Mouse (Mus musculus) splenic B cell, adult 2 months (primary cell): ENCODE results near the gene Egfl8.
A peak's percentile ranks its signal among the peaks of the same experiment; 100 is the strongest.

ENCODE experiments used
- DNase-seq: peaks from one replicate; pipeline ENCODE4 v3.0.0-alpha.2; 2011; ENCODE audit warnings: low read depth, low spot score
- H3K27me3 ChIP-seq: 2 replicates; pipeline ENCODE4 v1.6.1; 2012; ENCODE audit warnings: mild to moderate bottlenecking, low read length, moderate library complexity, mixed read lengths; ENCODE audit not compliant: control insufficient read depth, poor library complexity, insufficient read depth, severe bottlenecking
- H3K36me3 ChIP-seq: 2 replicates; pipeline ENCODE4 v1.6.1; 2012; ENCODE audit warnings: mild to moderate bottlenecking, low read length, moderate library complexity, mixed read lengths; ENCODE audit not compliant: control insufficient read depth, poor library complexity, insufficient read depth, severe bottlenecking

Egfl8 gene

DNA sequence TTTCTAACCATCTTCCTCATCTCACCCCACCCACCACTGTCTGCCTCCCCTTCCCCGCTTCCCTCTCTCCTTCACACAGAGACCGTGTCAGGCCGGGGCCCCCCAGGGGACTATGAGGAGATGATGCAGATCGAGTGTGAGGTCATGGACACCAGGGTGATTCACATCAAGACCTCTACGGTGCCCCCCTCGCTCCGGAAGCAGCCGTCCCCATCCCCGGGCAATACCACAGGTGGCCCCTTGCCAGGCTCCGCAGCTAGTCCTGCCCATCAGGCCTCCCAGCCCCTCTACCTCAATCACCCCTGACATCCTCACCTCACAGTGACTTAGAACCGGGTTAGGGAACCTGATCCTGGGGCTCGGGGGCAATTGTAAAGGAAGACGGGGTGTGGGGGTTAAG is 38.6 kb upstream of the Egfl8 start:
- no peaks in the 10 kb centered on the region for H3K27me3 ChIP-seq
- no peak for DNase-seq

DNA sequence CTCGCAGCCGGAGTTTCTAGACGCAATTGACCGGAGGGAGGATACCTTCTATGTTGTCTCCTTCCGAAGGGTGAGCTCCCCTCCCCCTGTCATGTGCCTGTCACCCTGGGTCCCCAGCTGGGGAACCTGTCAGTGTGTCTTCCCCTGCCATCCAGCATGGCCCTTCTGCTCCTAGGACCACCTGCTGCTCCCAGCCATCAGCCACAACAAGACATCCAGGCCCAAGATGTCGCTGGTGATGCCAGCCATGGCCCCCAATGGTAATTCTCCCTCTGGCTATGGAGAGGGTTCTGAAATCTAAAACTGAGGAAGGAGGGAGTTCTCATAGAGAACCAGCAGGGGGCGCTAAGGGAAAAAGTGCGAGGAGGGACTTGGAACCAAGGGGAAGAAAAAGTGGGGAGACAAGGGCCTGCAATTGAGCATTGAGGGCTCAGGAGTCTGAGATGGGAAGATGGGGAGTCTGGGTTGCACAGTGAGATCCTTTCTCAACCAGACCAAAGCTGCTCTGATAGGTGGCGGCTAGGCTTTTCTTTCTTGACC is 38.0 kb upstream of the Egfl8 start:
- H3K27me3 ChIP-seq = no peaks in the 10 kb centered on the region
- H3K36me3 ChIP-seq = peaks cover 9% of the 10 kb centered on the region
- peak; percentile 68 for DNase-seq

More for the DNA sequence above, 38.6 kb upstream of the Egfl8 start:
- peaks cover 9% of the 10 kb centered on the region for H3K36me3 ChIP-seq

DNA sequence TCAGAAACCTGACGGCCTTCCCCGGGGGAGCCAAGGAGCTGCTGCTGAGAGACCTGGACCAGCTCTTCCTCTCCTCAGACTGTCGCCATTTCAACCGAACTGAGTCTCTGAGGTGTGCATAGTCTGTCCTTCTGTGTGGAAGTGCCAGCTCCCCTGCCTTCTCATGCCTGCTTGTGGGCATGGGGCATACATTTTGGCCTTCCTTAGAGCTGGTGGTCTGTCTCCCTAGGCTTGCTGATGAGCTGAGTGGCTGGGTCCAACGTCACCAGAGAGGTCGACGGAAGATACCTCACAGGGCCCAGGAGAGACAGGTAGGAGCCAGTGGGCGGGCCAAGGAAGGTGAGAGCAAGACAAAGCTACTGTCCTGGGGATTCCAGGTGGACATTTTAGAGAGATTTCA is 37.2 kb upstream of the Egfl8 start:
- DNase-seq = no peak
- peaks cover 9% of the 10 kb centered on the region for H3K36me3 ChIP-seq
- no peaks in the 10 kb centered on the region for H3K27me3 ChIP-seq

DNA sequence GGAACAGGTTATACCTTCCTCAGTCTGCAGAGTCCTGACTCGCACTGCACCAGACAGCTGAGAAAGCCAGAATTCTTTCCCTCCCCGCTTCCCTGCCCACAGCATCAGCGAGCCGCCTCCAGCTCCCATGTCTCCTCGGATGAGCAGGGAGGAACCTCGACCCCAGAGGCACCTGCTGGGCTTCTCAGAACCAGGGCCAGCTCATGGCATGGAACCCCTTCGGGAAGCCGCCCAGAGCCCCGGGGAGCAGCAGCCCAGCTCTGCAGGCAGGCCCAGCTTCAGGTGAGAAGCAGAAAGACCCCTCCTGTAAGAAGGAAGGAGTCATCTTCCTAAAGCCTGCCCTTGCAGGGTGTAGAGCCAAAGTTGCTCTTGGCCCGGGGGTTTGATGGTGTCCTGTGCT is 36.8 kb upstream of the Egfl8 start:
- DNase-seq = no peak
- no peaks in the 10 kb centered on the region for H3K27me3 ChIP-seq
- H3K36me3 ChIP-seq = peaks cover 9% of the 10 kb centered on the region

DNA sequence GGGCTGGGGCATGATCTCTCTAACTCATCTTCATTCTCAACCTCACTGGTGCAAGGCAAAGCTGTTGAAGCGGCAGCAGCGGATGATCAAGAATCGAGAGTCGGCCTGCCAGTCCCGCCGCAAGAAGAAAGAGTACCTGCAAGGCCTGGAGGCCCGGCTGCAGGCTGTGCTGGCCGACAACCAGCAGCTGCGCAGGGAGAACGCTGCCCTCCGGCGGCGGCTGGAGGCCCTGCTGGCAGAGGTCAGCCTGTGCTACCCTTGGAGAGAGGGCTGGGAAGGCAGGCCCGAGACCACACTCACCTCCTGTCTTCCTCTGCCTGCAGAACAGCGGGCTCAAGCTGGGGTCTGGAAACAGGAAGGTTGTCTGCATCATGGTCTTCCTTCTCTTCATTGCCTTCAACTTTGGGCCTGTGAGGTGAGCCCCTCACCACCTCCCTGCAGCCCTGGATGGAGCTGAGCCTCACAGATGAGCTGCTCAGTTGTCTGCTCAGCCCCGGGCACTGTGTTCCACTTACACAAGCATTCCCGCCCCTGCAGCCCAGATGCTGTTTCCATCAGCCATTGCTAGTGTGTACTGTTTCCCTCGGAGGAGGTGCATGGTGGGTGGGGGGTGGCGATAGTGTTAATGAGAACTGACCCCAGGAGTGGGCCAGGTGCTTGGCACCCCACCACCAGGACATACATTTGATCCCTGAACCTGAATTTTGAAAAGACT is 35.9 kb upstream of the Egfl8 start:
- Histone ChIP-seq H3K27me3 (no peaks in the 10 kb centered on the region), H3K36me3 (peaks cover 9% of the 10 kb centered on the region)
- peak; percentile 47 for DNase-seq

DNA sequence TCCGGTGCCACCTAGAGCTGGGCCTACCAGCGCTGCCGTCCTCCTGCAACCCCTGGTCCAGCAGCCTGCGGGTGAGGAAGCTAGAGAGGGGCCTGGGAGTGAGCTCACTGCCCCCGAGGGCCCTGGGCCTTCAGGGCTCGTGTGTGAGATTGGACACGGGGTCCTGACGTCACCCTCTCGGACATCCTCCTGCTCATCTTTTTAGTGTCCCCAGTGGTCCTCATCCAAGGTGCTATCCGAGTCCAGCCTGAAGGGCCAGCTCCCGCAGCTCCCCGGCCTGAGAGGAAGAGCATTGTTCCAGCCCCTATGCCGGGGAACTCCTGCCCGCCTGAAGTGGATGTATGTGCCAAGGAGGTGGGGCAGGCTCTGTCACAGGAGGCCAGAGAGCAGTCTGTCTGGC is 35.0 kb upstream of the Egfl8 start:
- no peak for DNase-seq
- peaks cover 9% of the 10 kb centered on the region for H3K36me3 ChIP-seq
- no peaks in the 10 kb centered on the region for H3K27me3 ChIP-seq

DNA sequence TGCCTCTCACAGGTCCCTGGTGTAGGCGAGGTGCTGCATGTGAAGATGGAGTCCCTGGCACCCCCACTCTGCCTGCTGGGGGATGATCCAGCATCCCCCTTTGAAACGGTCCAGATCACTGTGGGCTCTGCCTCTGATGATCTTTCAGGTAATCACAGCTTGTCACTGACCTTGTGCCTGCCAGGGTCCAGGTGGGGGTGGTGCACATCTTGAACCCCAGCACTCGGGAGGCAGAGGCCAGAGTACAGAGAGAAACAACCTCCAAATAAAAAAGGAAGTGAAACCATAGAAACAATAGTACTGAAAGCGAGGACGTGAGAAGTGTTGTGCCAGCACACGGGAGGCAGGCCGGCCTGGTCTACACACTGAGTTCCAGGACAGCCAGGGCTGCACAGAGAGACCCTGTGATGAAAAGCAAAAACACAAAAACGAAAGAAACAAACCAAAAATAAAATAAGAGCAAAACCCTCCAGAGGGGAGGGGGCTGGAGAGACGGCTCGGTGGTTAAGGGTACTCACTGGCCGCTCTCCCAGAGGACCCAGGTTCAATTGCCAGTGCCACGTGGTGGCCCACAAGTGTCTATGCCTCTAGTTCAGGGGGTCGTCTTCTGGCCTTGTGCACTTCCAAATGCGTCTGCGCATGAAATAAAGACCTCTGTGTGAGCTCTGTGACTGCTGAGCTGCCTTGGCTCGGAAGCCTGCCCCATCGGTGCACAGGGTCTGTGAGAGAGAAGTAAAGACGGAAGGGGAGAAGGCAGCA is 33.5 kb upstream of the Egfl8 start:
- DNase-seq = peak; percentile 60
- H3K27me3 ChIP-seq = no peaks in the 10 kb centered on the region

DNA sequence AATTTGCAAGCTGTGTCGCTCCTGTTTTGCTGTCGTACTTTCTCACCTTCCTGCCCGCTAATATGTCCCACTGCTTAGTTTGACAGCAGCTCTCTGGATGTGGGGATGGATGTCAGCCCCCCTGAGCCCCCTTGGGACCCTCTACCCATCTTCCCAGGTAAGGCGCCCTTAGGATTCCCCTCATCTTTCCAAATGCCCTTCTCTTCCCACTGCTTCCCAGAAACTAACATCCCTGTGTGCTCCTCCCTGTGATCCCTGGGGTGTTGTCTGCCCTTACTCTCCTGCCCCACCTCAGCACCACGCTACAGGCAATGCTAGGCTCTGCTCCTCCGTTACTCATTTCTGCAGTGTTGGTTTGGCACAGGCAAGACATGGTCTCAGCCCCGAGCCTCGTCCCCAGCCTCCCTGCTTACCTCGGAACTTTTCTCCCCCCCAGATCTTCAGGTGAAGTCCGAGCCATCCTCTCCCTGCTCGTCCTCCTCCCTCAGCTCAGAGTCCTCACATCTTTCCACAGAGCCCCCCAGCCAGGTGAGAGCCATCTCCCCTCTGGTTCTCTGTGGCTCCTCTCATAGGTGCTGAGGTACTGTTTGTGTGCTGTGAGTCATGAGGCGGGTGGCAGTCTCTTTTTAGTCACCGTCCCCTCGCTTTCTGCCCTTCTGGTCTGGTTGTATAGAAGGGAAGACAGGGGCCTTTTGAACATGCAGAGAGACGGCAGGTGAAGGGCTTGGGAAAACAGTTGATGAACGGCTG is 32.5 kb upstream of the Egfl8 start:
- DNase-seq = no peak
- Histone ChIP-seq H3K27me3 (no peaks in the 10 kb centered on the region), H3K36me3 (peaks cover 7% of the 10 kb centered on the region)

More for the DNA sequence above, 33.5 kb upstream of the Egfl8 start:
- H3K36me3 ChIP-seq = peaks cover 8% of the 10 kb centered on the region

DNA sequence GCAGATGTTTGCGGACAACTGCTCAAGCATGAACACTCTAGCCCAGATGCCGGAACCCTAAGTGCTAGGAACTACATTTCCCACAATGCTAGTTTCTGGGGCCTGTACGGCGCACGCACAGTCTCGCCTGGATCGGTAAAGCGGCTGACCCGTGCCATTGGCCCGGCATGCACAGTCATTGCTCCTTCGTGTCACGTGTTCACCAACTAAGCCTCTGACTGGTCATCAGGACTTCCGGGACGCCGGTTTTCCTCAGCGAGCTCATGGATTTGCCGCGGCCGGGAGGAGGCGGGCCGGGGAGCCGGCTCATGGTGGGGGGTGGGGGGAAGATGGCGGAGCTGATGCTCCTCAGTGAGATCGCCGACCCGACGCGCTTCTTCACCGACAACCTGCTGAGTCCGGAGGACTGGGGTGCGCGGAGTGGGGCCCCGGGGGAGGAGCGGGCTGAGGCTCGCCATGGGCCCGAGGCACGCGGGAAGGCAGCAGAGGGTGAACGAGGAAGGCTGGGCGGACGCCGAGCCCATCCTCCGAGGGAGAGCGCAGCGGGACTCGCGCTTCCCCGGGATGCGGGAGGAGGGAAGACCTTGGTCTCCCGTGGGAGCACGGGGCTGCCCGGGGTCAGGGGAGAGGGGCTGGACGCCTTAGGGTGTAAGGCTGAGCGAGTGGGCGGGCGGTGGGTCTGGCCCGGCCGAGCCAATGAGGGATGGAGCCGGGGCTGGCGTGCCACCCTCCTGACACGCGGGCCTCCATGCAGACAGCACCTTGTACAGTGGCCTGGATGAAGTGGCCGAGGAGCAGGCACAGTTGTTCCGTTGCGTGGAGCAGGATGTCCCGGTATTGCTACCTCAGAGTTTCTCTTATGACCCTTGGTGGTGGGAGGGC is 31.4 kb upstream of the Egfl8 start, which contains the start of gene Atf6b:
Gene Atf6b (plus strand): TSS at position 241 of the 882 bp plus-strand sequence.
- peak; percentile 97 for DNase-seq
- Histone ChIP-seq H3K27me3 (no peaks in the 10 kb centered on the region), H3K36me3 (peaks cover 3% of the 10 kb centered on the region; the same call in 1 of the 2 replicates)

DNA sequence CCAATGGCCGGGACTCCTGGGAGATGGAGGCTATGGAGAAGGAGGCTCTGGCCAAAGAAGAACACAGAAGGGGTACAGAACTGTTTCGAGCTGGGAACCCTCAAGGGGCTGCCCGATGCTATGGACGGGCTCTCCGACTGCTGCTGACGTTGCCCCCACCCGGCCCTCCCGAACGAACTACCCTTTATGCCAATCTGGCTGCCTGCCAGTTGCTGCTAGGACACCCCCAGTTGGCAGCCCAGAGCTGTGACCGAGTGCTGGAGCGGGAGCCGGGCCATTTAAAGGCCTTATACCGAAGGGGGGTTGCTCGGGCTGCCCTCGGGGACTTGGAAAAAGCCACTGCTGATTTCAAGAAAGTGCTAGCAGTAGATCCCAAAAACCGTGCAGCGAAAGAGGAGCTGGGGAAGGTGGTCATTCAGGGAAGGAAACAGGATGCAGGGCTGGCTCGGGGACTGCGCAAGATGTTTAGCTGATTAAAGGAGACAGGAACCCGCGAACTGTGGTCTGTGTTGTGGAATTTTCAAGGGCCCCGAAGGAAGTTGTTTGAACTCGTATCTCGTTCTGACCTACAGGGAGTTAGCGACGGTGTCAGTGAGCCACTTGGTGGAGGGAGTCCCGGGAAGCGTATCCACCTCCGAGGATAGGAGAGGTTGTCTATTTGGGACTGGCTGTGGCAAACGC is 30.2 kb upstream of the Egfl8 start:
- no peak for DNase-seq
- peaks cover 3% of the 10 kb centered on the region; the same call in 1 of the 2 replicates for H3K36me3 ChIP-seq
- H3K27me3 ChIP-seq = no peaks in the 10 kb centered on the region

DNA sequence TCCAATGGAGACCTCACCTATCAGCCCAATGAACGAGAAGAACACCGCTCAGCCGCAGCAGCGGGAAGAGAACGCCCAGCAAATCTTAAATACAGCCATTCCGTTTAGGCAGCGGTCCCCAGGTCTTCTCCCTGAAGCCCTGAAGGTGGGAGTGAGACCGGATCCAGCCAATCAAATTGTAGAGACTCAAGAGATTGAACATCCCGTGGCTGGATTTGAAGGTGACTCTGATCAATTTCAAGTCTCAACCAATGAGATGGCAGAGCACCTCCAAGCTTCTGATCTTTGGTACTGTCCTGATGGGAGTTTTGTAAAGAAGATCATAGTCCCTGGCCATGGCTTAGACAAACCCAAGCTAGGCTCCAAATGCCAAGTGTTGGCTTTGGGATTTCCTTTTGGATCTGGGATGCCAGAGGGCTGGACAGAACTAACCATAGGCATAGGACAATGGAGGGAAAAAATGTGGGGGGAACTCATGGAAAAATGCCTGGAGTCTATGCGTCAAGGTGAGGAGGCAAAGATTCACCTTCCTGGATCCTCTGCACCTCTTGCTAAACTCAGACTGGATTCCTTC is 29.6 kb upstream of the Egfl8 start:
- DNase-seq = no peak
- H3K27me3 ChIP-seq = no peaks in the 10 kb centered on the region
- no peaks in the 10 kb centered on the region for H3K36me3 ChIP-seq

DNA sequence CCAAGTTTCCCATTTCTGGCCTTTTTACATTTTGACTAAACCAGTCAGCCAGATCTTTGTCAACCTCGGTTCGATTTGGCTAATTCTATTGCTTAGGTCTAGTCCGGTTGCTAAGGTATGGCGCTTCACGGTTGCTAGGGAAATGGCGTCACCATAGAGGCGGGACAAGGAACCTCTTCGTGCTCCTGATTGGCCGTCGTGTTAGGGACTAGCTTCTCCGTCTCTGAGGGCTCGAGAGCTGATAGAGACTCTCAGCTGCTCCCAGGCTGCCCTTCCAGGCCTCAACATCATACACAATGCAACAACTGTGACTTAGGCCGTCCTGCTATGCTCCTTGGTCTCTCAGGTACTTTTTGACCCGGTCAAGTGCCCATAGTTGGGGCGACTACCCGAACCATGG is 28.8 kb upstream of the Egfl8 start, which contains the start of gene Fkbpl:
Gene Fkbpl (plus strand): TSS at position 157 of the 400 bp plus-strand sequence.
- peak; percentile 97 for DNase-seq
- H3K36me3 ChIP-seq = no peaks in the 10 kb centered on the region
- no peaks in the 10 kb centered on the region for H3K27me3 ChIP-seq

DNA sequence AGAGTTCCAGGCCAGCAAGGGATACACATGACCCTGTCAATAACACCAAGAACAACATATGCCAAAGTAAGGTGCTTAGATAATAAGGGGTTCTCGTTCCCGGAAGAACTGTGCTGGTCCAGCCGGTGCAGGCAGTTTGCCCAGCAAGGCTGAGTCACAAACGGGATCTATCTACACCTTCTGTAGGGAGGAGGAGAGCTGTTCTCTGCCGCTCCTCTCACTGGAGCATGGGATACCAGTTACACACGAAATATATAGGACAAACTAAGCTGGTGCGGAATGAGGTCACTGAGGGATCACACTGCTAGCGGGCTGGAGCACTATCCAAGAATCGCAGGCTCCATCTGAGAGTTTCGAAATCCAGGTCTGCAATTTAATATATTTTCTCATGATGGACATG is 28.2 kb upstream of the Egfl8 start:
- no peaks in the 10 kb centered on the region for H3K27me3 ChIP-seq
- no peaks in the 10 kb centered on the region for H3K36me3 ChIP-seq
- DNase-seq = no peak
